Mouse (Mus musculus) c-Kit-positive CD71-positive TER-119-positive erythroid progenitor cells, embryonic 14.5 days (primary cell): ENCODE data around the gene Dbi.

ENCODE experiments used
- DNase-seq: peaks from one replicate; pipeline ENCODE4 v3.0.0-alpha.2; 2013; ENCODE audit warnings: low spot score

Dbi gene

GRCm38 (mm10) chr1:120121930-120122530 lies 1.2 kb upstream of the Dbi start:
- DNase-seq, result no peak

GRCm38 (mm10) chr1:120120141-120120968 lies 523 bp downstream of the Dbi start:
- DNase-seq, result no peak

DNA sequence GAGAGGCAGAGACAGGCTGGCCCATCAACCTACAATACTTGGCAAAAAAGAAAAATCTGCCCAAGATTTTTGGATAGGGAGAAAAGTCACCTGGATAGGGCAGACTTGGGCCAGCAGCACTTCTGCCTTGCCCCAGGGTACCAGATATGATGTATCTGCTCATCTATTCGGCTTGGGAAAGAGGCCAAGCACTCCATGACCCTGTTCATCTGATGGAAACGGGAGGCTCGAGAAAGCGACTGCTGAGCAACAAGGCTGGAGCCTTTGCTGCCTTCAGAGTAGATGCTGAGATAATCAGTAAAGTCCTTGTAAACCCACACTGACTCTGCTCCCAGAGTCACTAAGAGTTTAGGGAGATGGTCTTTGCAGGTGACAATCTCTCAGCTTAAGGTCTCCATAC lies 1.5 kb downstream of the Dbi start:
- DNase-seq, result no peak

DNA sequence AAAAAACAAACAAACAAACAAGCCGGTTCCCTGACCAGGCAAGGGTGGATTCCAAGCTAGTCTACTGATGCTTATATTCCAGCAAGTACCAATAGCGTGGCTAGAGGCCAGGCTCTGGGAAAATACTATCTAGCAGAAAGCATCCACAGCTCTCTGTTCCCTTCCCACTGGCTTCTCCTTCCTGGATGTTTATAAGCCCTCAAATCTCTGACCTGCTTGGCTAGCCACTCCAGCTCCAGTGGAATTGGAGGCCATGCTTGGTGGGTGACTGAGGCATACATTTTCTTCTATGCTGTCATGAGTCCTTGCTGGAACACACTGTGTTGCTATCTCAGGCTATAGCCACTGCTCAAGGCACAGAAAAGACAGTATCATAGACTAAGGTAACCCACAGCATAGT lies 2.0 kb downstream of the Dbi start:
- no peak for DNase-seq

GRCm38 (mm10) chr1:120116106-120116505 lies 4.8 kb downstream of the Dbi start:
- no peak for DNase-seq

GRCm38 (mm10) chr1:120115671-120116081 lies 5.2 kb downstream of the Dbi start:
- no peak for DNase-seq

GRCm38 (mm10) chr1:120112251-120113187 lies 8.4 kb downstream of the Dbi start:
- no peak for DNase-seq

DNA sequence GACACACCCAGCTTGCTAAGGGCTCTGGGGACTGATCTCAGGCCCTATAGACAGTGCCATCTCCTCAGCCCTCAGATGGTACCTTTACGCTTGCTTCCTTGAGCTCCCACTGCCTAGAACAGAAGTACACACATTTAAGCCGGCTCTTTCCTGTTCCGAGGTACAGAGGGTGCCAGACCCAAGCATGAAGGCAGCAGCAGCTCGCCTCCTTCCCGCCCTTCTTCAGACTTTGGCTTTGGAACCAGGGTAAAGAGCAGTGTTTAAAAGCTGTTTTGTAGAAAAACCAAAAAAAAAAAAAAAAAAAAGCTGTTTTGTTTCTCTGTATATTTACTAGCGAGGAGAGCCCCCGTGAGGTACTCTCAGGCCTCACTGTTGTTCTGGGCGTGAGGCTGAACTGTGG lies 9.1 kb downstream of the Dbi start:
- no peak for DNase-seq

GRCm38 (mm10) chr1:120109741-120110432 lies 11.0 kb downstream of the Dbi start:
- no peak for DNase-seq

DNA sequence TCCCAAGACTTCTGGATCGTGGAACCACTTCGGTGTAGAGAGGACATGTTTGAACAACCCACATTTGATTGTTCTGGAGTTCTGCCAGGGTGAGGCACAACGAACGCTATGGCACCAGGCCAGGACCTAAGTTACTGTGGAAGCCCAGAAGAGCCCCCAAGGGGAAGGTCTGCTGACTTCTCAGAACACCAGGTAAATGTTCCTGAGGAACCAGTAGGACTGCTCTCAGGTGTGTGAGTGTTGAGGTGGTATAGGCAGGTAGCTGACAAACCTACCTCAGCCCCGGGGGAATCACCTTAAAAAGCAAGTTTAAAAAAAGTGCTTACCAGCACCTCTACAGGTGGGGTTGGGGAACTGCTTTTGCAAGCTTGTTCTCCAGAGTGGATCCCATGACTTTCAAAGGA lies 15.3 kb downstream of the Dbi start:
- DNase-seq, result no peak

- no peak for DNase-seq
Measured at GRCm38 (mm10) chr1:120101227-120101609, 19.7 kb downstream of the Dbi start.

DNA sequence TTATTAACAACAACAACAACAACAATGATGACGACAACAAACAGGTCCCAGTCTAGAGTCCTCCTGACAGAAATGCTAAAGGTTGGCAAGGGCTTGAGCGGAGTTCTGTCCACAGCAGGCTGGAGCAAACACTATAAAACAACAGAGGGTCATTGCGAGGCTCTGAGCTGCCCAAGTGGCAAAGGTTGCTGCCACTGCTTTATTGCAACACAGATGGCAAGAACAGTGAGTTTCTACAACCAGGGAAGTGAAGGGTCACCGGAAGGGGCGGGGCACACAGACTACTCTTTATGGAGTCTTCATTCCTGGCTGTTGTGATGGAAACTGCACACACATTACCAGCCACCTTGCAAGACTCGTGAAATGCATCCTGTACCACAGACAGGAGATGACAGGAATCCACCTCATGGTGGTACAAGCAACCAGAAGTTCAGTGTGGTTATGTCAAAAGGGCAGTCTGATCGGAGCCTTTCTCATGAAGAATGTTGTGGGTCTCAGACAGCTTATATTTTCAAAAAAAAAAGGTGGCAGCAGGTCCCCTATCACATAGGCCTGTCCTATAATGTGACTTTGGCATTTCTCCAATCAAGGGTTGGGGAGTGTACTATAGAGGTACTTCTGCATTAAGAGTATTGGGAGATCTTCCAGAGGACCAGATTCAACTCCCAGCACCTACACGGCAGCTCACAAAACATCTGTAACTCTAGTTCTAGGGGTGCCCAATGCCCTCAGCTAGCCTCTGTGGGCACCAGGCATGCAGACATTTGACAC lies 20.2 kb downstream of the Dbi start:
- no peak for DNase-seq

GRCm38 (mm10) chr1:120099483-120099882 lies 21.4 kb downstream of the Dbi start:
- no peak for DNase-seq

GRCm38 (mm10) chr1:120098327-120098726 lies 22.6 kb downstream of the Dbi start:
- DNase-seq, result peak; percentile 49

DNA sequence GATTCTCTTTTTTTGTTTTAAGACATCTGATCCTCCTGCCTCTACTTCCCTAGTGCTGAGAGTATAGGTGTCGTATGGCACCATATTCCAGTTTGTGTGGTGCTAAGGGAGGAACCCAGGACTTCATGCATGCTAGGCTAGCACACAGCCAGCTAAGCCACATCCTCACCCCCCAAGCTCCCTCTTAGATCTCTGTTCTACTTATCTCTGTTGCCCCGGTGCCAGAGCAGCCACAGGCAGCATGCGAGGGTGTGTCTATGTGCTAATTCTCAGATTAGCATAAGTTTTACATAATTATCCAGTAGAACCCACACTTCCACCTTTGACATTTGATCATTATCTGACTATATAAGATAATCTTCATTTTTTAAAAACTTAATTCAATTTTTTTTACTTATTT lies 26.0 kb downstream of the Dbi start:
- DNase-seq, result no peak

- peak; percentile 67 for DNase-seq
Measured at GRCm38 (mm10) chr1:120093482-120094134, 27.3 kb downstream of the Dbi start.

- DNase-seq, result no peak
Measured at GRCm38 (mm10) chr1:120090880-120091570, 29.9 kb downstream of the Dbi start.

- DNase-seq, result no peak
Measured at GRCm38 (mm10) chr1:120089180-120089579, 31.7 kb downstream of the Dbi start.

GRCm38 (mm10) chr1:120086644-120087043 lies 34.2 kb downstream of the Dbi start:
- no peak for DNase-seq

- DNase-seq, result no peak
Measured at GRCm38 (mm10) chr1:120085696-120086095, 35.2 kb downstream of the Dbi start.
